Mouse (Mus musculus): ENCODE results near the gene Rbm33.

DNA sequence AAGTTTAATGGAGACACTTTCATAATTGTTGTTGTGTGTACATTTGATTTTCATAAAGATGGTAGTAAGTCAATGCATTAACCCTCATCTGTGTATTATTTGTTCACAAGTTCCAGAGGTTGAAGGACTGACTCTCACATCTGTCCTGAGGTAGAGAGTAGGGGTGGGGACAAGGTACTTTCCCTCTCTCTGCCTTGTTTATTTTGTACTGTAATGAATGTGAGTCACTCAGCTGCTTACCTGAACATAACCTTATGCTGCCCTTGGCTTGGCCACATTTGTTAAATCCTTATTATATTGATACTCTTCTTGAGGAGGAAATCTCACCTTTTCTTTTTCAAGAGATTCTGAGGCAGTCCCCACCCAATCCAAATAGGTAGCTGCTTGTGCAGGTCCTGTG is 99.1 kb downstream of the Rbm33 start:
- TF ChIP-seq CTCF (IDR thresholded peaks at IDR 0.05; ENCODE audit: extremely low read depth, insufficient read depth, insufficient read length, insufficient replicate concordance) (no peak), POLR2A (IDR thresholded peaks at IDR 0.05; ENCODE audit: low read depth, low read length) (no peak)

Data from spleen, adult 2 months (tissue).